Mouse (Mus musculus) erythroid progenitor cell, adult 5-6 weeks (primary cell): ENCODE measurements around the gene Elovl2. TPM values are rescaled to one million over a fixed set of nuclear protein-coding genes. Genes with fewer than 3 reads are reported as not detected.

ENCODE experiments used
- ATAC-seq: replicated peaks from 2 replicates; pipeline ENCODE4 v1.8.0; 2016; ENCODE audit warnings: moderate number of reproducible peaks, mild to moderate bottlenecking, moderate TSS enrichment, inconsistent platforms; ENCODE audit not compliant: poor library complexity, low FRiP score, severe bottlenecking
- total RNA-seq, 2 experiments: library from RNA; stranded (forward) in 1 of 2; stranded (reverse) in 1 of 2; fragments of 150-400 nt in 1 of 2; fragments of 186-747, 209-891 nt in 1 of 2; gene quantifications; 2 replicates each; pipeline versions ENCODE4 v1.2.3 to v1.2.4; 2015 to 2017; ENCODE audit warnings: low replicate concordance in 2 of 2

The Elovl2 gene
- total RNA-seq, 2 experiments from 2014 or later, result not detected

GRCm38 (mm10) chr13:41187886-41188285 is 32.3 kb downstream of the Elovl2 start:
- ATAC-seq, result no peak

- ATAC-seq, result no peak
These were observed 61.8 kb downstream of the Elovl2 start for GRCm38 (mm10) chr13:41158426-41158825.

- no peak for ATAC-seq
These were observed 67.1 kb downstream of the Elovl2 start for GRCm38 (mm10) chr13:41153146-41153545.

GRCm38 (mm10) chr13:41146271-41146670 is 73.9 kb downstream of the Elovl2 start:
- ATAC-seq, result peak; percentile 57; the same call in 1 of the 2 replicates

DNA sequence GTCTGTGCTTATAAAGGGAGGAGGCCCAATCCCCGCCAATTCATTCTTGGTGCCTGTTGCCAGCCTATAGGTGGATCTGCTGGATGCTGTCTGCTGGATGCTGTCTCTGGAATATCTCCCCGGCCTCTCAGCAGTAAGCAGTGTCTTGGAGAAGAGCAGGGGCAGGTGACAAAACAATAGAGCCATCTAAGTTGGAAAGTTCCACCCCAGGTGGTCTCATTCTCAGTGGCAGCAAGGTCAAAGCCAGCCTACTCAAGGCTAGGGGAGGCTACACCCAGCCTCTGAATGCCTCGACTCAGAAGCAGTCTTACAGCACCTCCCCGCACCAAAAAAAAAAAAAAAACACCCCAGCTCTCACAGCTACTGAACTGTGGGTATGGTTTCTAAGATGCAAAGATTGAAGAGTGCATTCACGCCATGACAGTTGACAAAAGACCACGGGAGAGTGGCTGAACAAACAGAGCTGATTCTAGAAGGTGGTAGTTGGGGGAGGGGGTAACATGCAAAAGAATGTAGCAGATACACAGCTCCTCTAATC is 74.7 kb downstream of the Elovl2 start:
- no peak for ATAC-seq

DNA sequence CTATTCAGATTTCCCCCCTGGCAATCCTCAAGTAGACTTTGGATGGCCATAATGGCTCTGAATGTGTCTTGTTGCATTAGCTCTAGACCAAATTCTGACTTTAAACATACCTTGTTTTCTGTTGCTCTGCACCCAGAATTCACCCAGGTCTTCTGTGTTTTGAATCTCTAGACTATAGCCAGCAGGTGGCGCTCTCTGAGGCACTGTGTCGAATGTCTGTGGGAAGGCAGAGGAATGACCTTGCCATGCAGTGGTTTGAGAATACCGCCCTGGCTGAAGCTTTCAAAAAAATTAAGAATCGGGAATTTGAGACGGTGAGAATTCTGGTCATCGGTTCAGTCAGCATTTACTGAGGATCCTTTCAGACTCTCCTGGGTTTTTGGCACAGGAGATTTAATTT is 85.3 kb downstream of the Elovl2 start:
- ATAC-seq, result no peak

Other genes with a start within 250 kb of the Elovl2 start
- 46.5 and 88.0 TPM in 2 replicates for gene Pak1ip1, start 219.4 kb downstream of the Elovl2 start, total RNA-seq (2015; ENCODE audit: low replicate concordance)
- gene Pak1ip1, start 219.4 kb downstream of the Elovl2 start, total RNA-seq (2017; ENCODE audit: low replicate concordance), result 63.4 and 63.5 TPM in 2 replicates
- gene Tmem14c, start 204.1 kb downstream of the Elovl2 start, total RNA-seq (2015; ENCODE audit: low replicate concordance), result 628 and 784 TPM in 2 replicates
- 461 and 723 TPM in 2 replicates for gene Tmem14c, start 204.1 kb downstream of the Elovl2 start, total RNA-seq (2017; ENCODE audit: low replicate concordance)
- gene Mak, start 140.7 kb downstream of the Elovl2 start, total RNA-seq (2015; ENCODE audit: low replicate concordance), result not detected in 2 replicates
- not detected in 2 replicates for gene Mak, start 140.7 kb downstream of the Elovl2 start, total RNA-seq (2017; ENCODE audit: low replicate concordance)
- gene Gcm2, start 109.4 kb downstream of the Elovl2 start, total RNA-seq (2015; ENCODE audit: low replicate concordance), result not detected in 2 replicates
- not detected in 2 replicates for gene Gcm2, start 109.4 kb downstream of the Elovl2 start, total RNA-seq (2017; ENCODE audit: low replicate concordance)
- not detected in 2 replicates for gene Sycp2l, start 106.1 kb downstream of the Elovl2 start, total RNA-seq (2015; ENCODE audit: low replicate concordance)
- not detected in 2 replicates for gene Sycp2l, start 106.1 kb downstream of the Elovl2 start, total RNA-seq (2017; ENCODE audit: low replicate concordance)
- gene Smim13, start 29.4 kb upstream of the Elovl2 start, total RNA-seq (2015; ENCODE audit: low replicate concordance), result 0.84 and 2.2 TPM in 2 replicates
- gene Smim13, start 29.4 kb upstream of the Elovl2 start, total RNA-seq (2017; ENCODE audit: low replicate concordance), result 2.8 and 5.4 TPM in 2 replicates
- not detected in 2 replicates for gene Gm17364, start 53.6 kb upstream of the Elovl2 start, total RNA-seq (2015; ENCODE audit: low replicate concordance)
- gene Gm17364, start 53.6 kb upstream of the Elovl2 start, total RNA-seq (2017; ENCODE audit: low replicate concordance), result not detected in 2 replicates